Mouse (Mus musculus): ENCODE data around the gene Foxn3.

The Foxn3 gene

GRCm38 (mm10) chr12:99182338-99182737 lies 381.0 kb downstream of the Foxn3 start:
- DNase-seq (ENCODE audit: low spot score in 2 of 2), result no peak

- DNase-seq (ENCODE audit: low spot score in 2 of 2), result no peak
Measured at GRCm38 (mm10) chr12:99180234-99180824, 383.1 kb downstream of the Foxn3 start.

GRCm38 (mm10) chr12:99174979-99175621 lies 388.3 kb downstream of the Foxn3 start:
- DNase-seq (ENCODE audit: low spot score in 2 of 2), result no peak

GRCm38 (mm10) chr12:99172170-99172569 lies 391.2 kb downstream of the Foxn3 start:
- DNase-seq (ENCODE audit: low spot score in 2 of 2), result no peak

- no peak for DNase-seq (ENCODE audit: low spot score in 2 of 2)
Measured at GRCm38 (mm10) chr12:99169925-99170324, 393.5 kb downstream of the Foxn3 start.

- DNase-seq (ENCODE audit: low spot score in 2 of 2), result peak; percentile 39 to 43
Measured at GRCm38 (mm10) chr12:99166091-99166490, 397.3 kb downstream of the Foxn3 start.

- no peak for DNase-seq (ENCODE audit: low spot score in 2 of 2)
Measured at GRCm38 (mm10) chr12:99163342-99163682, 400.1 kb downstream of the Foxn3 start.

GRCm38 (mm10) chr12:99162639-99163341 lies 400.6 kb downstream of the Foxn3 start:
- no peak for DNase-seq (ENCODE audit: low spot score in 2 of 2)

GRCm38 (mm10) chr12:99162188-99162587 lies 401.2 kb downstream of the Foxn3 start:
- peak; percentile 20 to 28 for DNase-seq (ENCODE audit: low spot score in 2 of 2)

- DNase-seq (ENCODE audit: low spot score in 2 of 2), result no peak
Measured at GRCm38 (mm10) chr12:99160061-99160460, 403.3 kb downstream of the Foxn3 start.

- no peak for DNase-seq (ENCODE audit: low spot score in 2 of 2)
Measured at GRCm38 (mm10) chr12:99155904-99156303, 407.5 kb downstream of the Foxn3 start.

- DNase-seq (ENCODE audit: low spot score in 2 of 2), result no peak
Measured at GRCm38 (mm10) chr12:99154230-99154629, 409.2 kb downstream of the Foxn3 start.

GRCm38 (mm10) chr12:99153664-99154063 lies 409.7 kb downstream of the Foxn3 start:
- DNase-seq (ENCODE audit: low spot score in 2 of 2), result no peak

GRCm38 (mm10) chr12:99150126-99150525 lies 413.3 kb downstream of the Foxn3 start:
- DNase-seq (ENCODE audit: low spot score in 2 of 2), result peak; percentile 53 to 83

GRCm38 (mm10) chr12:99149193-99149592 lies 414.2 kb downstream of the Foxn3 start:
- no peak for DNase-seq (ENCODE audit: low spot score in 2 of 2)

Measured in thymus, postnatal 10 days (tissue).